Mouse (Mus musculus) hindbrain, embryonic 11.5 days (tissue): ENCODE data around the gene Nup37. TPM values are rescaled to one million over a fixed set of nuclear protein-coding genes. Genes with fewer than 3 reads are reported as not detected.

Experiments
- ATAC-seq: fragments of 200-750 bp; cut with Nextera tagmentation; 2 replicates; pipeline ENCODE4 v1.8.0; 2017; ENCODE audit warnings: mild to moderate bottlenecking, moderate TSS enrichment, moderate library complexity; ENCODE audit not compliant: low FRiP score
- DNase-seq: peaks from one replicate; pipeline ENCODE4 v3.0.0-alpha.2; 2015; ENCODE audit warnings: low spot score
- H3K27ac ChIP-seq: fragments of 300-500 bp; sonication (generic); 2 replicates; pipeline ENCODE4 v1.5.1; 2014; ENCODE audit warnings: mild to moderate bottlenecking, low read depth, low read length
- H3K27me3 ChIP-seq: fragments of 300-500 bp; sonication (generic); 2 replicates; pipeline ENCODE4 v1.6.1; 2014; ENCODE audit warnings: mild to moderate bottlenecking, low read length, moderate library complexity, mixed read lengths; ENCODE audit not compliant: control insufficient read depth, insufficient read depth
- H3K36me3 ChIP-seq: fragments of 300-500 bp; sonication (generic); 2 replicates; pipeline ENCODE4 v1.6.1; 2014; ENCODE audit warnings: mild to moderate bottlenecking, low read length, moderate library complexity, mixed read lengths; ENCODE audit not compliant: control insufficient read depth, insufficient read depth
- H3K4me1 ChIP-seq: fragments of 300-500 bp; sonication (generic); replicated peaks from 2 replicates; pipeline ENCODE4 v1.6.1; 2014; ENCODE audit warnings: low read length, mixed read lengths; ENCODE audit not compliant: control insufficient read depth, insufficient read depth
- H3K4me2 ChIP-seq: fragments of 300-500 bp; sonication (generic); replicated peaks from 2 replicates; pipeline ENCODE4 v1.6.1; 2014; ENCODE audit warnings: mild to moderate bottlenecking, low read depth, low read length
- H3K4me3 ChIP-seq: fragments of 300-500 bp; sonication (generic); 2 replicates; pipeline ENCODE4 v1.5.1; 2014; ENCODE audit warnings: low read depth, low read length
- H3K9ac ChIP-seq: fragments of 300-500 bp; sonication (generic); 2 replicates; pipeline ENCODE4 v1.6.1; 2014; ENCODE audit warnings: low read depth, low read length
- H3K9me3 ChIP-seq: fragments of 300-500 bp; sonication (generic); 2 replicates; pipeline ENCODE4 v1.6.1; 2016; ENCODE audit warnings: low read length; ENCODE audit not compliant: control insufficient read depth
- WGBS: fragments of 180-500 bp; shearing (Covaris S2); extraction: QIAGEN DNeasy Blood & Tissue Kit; methylation state at CpG from one replicate; pipeline ENCODE4 v1.1.7; 2014; 5-methylcytosine and 5-hydroxymethylcytosine counted together
- polyA plus RNA-seq: library from polyadenylated mRNA; unstranded; fragments of >200 nt; fragmentation: Nextera tagmentation; extraction: Ambion mirVana; gene quantifications from 2 replicates; pipeline ENCODE4 v1.2.1, GENCODE M21; 2014

The Nup37 gene
- polyA plus RNA-seq, 1 experiment from 2014 or later = 93.8 TPM

DNA sequence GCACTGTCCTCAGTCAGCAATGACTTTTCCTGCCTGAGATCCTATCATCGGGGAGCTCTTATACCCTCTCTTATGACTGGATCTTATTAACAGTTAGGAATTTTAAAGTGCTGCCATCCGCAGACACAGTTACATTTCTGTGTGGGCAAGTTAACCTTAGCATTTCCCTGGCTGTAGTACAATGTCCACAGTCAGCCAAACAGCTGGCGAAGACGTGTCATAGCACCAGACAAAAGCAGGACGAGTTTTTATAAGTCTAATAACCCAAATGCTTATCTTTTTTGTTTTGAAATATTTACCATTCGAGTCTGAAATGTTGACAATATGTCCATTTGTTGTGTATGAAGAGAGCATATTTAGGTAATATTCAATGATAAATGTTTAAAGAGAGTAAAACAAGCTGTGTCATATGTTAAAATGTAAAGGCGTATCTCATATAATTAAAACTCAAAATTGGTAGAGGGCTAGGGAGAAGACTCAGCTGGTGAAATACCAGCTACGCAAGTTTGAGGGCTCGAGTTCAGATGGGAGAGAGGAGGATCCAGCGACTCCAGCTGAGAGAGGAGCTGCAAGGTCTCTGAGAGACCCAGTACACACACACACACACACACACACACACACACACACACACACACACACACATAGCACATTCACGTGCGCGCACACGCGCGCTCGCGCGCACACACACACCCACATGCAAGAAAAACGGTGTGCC is 68.2 kb downstream of the Nup37 start:
- Histone ChIP-seq H3K36me3 (no peaks in the 10 kb centered on the region), H3K4me2 (no peak overlapping the region), H3K27ac (no peak overlapping the region), H3K4me3 (no peak overlapping the region), H3K4me1 (no peaks in the 10 kb centered on the region), H3K9ac (no peak overlapping the region), H3K9me3 (no peaks in the 10 kb centered on the region), H3K27me3 (no peaks in the 10 kb centered on the region)
- DNase-seq (no peak), ATAC-seq (no peak)
- 94% methylated on average over 20 of the region's 20 CpGs for WGBS

DNA sequence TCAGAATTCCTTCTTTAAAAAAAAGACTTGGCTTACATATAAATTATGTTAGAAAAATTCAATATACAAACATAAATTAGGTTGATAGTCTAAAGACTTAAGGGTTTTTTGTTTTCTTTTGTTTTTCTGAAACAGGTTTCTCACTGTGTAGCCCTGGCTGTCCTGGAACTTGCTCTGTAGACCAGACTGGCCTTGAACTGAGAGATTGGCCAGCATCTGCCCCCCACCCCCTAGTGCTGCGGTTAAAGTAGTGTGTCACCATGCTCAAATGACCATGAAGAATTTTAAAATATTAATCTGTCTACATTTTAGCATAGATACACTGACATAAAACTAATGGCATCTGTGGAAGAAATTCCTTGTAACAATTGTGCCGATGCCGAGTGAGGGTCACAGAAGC is 71.4 kb downstream of the Nup37 start:
- DNase-seq (no peak), ATAC-seq (no peak)
- Histone ChIP-seq H3K4me3 (no peak overlapping the region), H3K36me3 (no peaks in the 10 kb centered on the region), H3K27ac (no peak overlapping the region), H3K9ac (no peak overlapping the region), H3K4me2 (no peak overlapping the region), H3K27me3 (no peaks in the 10 kb centered on the region), H3K4me1 (no peaks in the 10 kb centered on the region), H3K9me3 (no peaks in the 10 kb centered on the region)
- WGBS = 95% methylated on average over 3 of the region's 3 CpGs

DNA sequence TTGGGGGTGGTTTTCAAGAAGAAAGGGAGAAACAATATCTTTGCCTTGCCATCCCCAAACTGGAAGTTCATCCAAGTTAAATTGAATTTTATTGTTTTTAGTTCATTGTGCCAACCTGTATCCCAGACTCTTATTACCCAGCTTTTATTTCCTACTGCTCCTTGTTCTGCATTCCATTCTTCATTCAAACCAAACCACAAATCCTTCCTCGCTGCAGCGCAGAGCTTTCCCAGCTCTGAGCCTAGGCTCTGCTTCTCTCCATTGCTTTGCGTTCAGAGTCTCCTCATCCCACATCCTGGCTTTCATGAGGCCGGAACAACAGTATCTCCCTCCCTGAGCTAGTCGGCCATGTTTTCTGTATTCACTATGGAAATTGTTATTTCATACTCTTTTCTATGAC is 74.9 kb downstream of the Nup37 start:
- Histone ChIP-seq H3K4me3 (no peak overlapping the region), H3K4me2 (no peak overlapping the region), H3K36me3 (no peaks in the 10 kb centered on the region), H3K9me3 (no peaks in the 10 kb centered on the region), H3K4me1 (no peaks in the 10 kb centered on the region), H3K9ac (no peak overlapping the region), H3K27me3 (no peaks in the 10 kb centered on the region), H3K27ac (no peak overlapping the region)
- no peak for DNase-seq
- 91% methylated on average over 5 of the region's 5 CpGs for WGBS
- ATAC-seq = no peak

DNA sequence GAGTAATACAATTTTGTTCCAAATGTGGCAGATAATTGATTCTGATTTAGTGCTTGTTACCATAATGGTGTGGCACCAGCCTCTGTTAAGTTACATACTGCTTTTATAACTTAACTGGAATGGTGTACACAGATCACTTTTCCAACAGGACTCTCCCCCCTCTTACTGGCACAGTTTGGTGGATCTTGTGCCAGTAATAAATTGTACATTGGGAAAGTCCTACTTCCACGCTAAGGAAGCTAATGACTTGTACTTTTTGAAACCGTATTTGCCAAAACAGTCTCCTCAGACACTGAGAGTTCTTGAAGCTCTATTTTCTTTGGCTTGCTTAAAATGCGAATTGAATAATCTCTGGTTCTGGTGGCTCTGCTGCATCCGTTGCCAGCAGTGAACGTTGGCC is 78.6 kb downstream of the Nup37 start:
- Histone ChIP-seq H3K9ac (no peak overlapping the region), H3K27ac (no peak overlapping the region), H3K4me1 (no peaks in the 10 kb centered on the region), H3K27me3 (no peaks in the 10 kb centered on the region), H3K9me3 (no peaks in the 10 kb centered on the region), H3K4me2 (no peak overlapping the region), H3K36me3 (no peaks in the 10 kb centered on the region), H3K4me3 (no peak overlapping the region)
- WGBS = 92% methylated on average over 5 of the region's 5 CpGs
- DNase-seq (no peak), ATAC-seq (no peak)

DNA sequence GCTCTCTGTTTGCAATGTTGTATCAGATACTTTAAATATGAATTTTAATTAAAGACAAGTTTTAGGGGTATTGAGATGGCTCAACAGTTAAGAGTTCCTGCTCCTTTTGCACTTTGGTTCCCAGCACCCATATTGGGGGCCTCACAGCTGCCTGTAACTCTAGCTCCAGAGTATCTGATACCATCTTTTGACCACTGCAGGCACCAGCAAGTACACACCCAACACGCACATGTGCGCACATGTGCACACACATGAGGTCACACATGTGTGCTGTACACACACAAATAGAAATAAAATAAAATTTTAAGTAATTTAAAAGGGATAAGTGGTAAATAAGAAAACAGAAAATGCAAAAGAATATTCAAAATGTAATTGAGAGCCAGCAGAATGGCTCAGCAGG is 81.2 kb downstream of the Nup37 start:
- Histone ChIP-seq H3K36me3 (no peaks in the 10 kb centered on the region), H3K9ac (no peak overlapping the region), H3K9me3 (no peaks in the 10 kb centered on the region), H3K4me1 (no peaks in the 10 kb centered on the region), H3K27me3 (no peaks in the 10 kb centered on the region), H3K27ac (no peak overlapping the region), H3K4me3 (no peak overlapping the region), H3K4me2 (no peak overlapping the region)
- DNase-seq (no peak), ATAC-seq (no peak)
- 96% methylated on average over 2 of the region's 2 CpGs for WGBS

Other genes starting within 250 kb of the Nup37 start
- gene Pmch, start 55.9 kb upstream of the Nup37 start, polyA plus RNA-seq = 1.0 and 1.5 TPM in 2 replicates
- 12.8 and 14.3 TPM in 2 replicates for gene Parpbp, start 51 bp upstream of the Nup37 start, polyA plus RNA-seq
- gene Washc3, start 54.1 kb downstream of the Nup37 start, polyA plus RNA-seq = 46.0 and 46.1 TPM in 2 replicates
- 0.59 and 1.0 TPM in 2 replicates for gene Dram1, start 232.1 kb downstream of the Nup37 start, polyA plus RNA-seq
- gene Gnptab, start 232.1 kb downstream of the Nup37 start, polyA plus RNA-seq = 9.7 and 11.1 TPM in 2 replicates